Mouse (Mus musculus) E14TG2a.4 (cell line): ENCODE results near the gene Rps6ka5.

ENCODE experiments used
- H3K27me3 ChIP-seq: 2 replicates; pipeline ENCODE4 v1.6.1; 2014; ENCODE audit warnings: low read length, control low read depth; ENCODE audit not compliant: insufficient read depth
- H3K36me3 ChIP-seq: 2 replicates; pipeline ENCODE4 v1.6.1; 2014; ENCODE audit warnings: low read length, control low read depth; ENCODE audit not compliant: insufficient read depth
- H3K4me1 ChIP-seq: replicated peaks from 2 replicates; pipeline ENCODE4 v1.6.1; 2014; ENCODE audit warnings: low read depth, low read length, control low read depth
- H3K4me3 ChIP-seq: replicated peaks from 2 replicates; pipeline ENCODE4 v1.5.1; 2014; ENCODE audit warnings: mild to moderate bottlenecking, low read length
- H3K9me3 ChIP-seq: 2 replicates; pipeline ENCODE4 v1.6.1; 2014; ENCODE audit warnings: low read length, control low read depth
- CTCF ChIP-seq: conservative IDR thresholded peaks from 2 replicates; pipeline ENCODE4 v1.5.1; 2014; ENCODE audit warnings: low read length
- NANOG ChIP-seq: IDR thresholded peaks from 2 replicates; pipeline ENCODE4 v1.6.1; 2014; ENCODE audit warnings: borderline replicate concordance, low read length, mixed read lengths
- POU5F1 ChIP-seq: IDR thresholded peaks from 2 replicates; pipeline ENCODE4 v1.6.1; 2014; ENCODE audit warnings: low read length, borderline replicate concordance

Rps6ka5 gene

DNA sequence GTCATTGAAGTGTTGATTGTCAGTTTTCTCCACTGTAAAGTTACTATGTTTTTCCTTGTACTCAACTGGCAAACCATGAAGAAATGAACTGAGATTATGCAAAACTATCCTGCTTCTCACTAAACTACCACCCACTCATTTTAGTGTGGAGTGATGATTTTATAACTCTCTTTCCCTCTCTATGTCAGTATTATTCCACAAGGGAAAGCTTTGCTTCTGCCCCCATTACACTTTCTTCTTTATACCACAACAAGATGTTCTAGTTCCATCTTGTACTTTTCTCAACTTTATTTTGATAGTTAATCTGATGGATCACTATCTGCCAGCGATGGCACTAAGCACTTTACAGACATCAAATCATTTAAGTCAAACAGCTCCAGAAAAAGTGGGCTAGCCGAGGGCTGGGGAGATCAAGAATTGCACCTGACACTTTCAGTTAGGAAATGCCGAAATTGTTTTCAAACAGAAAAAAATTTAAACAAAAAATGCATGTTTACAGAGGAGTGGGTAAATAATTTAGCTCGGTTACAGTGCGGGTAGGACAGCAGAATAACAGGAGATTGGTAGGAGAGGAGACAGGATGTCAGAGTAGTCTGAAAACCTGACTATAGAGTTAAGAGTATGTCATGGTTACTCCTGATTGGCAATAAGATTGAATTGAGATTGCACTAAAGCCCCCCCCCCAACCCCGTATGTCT is 91.0 kb downstream of the Rps6ka5 start:
- Histone ChIP-seq H3K4me3 (no peak overlapping the region), H3K9me3 (no peaks in the 10 kb centered on the region), H3K27me3 (no peaks in the 10 kb centered on the region), H3K36me3 (no peaks in the 10 kb centered on the region), H3K4me1 (peaks cover 35% of the 10 kb centered on the region)
- TF ChIP-seq POU5F1 (no peak), CTCF (no peak), NANOG (no peak)

DNA sequence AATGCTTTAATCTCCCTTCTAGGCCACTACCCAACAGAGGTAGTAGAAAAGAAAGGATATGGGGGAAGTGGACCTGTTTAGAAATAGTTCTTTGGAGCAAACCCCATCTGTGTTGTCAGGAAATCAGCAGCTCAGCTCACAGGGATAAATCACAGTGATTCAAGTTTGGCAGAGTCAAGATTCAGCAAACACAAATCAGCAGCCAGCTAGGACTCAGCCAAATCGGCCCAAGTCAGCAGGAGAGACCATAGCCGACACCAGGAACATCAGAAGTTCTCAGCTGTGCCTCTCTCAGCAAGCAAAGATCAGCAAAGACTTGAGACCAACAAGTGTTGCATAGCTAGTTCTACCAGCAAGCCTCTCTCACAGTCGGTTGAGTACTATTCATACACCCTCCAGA is 93.6 kb downstream of the Rps6ka5 start:
- H3K4me1 ChIP-seq = peaks cover 26% of the 10 kb centered on the region
- TF ChIP-seq CTCF (no peak), NANOG (no peak), POU5F1 (no peak)
- H3K27me3 ChIP-seq = no peaks in the 10 kb centered on the region
- no peaks in the 10 kb centered on the region for H3K36me3 ChIP-seq
- no peaks in the 10 kb centered on the region for H3K9me3 ChIP-seq
- H3K4me3 ChIP-seq = no peak overlapping the region

DNA sequence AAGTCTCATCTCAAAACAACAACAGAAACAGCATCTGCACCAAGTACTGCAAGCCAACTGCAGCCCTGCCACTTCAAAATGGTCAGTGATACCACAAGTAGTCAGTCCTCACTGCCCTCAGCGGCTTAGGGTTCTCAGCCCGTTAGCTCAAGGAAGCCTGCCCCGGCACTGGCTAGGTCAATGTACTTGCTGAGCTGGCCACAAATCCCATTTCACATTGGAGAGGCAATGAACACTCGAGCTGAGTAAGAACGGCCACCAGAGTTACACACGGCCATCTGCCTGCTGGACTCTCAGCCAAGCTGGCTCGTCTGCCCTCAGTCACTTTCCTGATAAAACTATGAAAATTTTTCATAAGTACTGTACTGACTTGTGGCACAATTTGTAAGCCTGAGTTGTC is 95.5 kb downstream of the Rps6ka5 start:
- TF ChIP-seq NANOG (no peak), CTCF (no peak), POU5F1 (no peak)
- no peaks in the 10 kb centered on the region for H3K27me3 ChIP-seq

DNA sequence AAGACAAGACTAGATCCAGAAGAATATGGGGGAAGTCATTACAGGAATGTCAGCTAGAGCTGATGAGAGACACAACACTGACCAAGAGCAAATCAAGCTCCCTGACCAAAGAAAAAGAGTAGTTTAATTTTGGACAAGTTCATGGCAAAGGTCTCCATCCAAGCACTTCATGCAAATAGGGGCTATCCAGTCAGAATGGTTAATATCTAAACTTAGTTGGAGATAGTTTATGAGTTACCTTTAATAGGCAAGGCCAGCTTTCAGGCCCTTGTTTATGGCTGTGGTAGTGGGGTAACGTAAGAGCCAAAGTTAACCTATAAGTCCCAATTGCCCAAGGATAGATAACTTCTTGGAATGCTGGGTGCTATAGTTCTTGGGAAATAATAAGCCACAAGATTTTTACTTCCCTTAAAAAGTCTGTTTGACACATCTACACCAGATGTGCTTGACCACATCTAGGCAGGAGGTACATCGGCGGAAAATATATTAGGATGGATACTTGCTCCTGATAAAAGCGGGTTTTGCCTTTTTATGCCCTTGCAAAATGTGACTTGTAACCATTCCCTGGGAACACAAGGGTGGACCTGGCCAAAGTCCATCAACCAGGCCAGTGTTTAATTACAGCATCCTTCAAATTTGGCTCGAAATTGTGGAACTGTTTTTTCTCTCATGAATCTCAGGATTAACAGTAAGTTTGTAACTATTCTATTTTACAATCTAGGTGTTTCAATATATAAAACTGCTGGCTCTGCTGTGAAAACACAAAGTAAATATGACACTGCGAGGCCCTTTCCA is 97.5 kb downstream of the Rps6ka5 start:
- Histone ChIP-seq H3K9me3 (no peaks in the 10 kb centered on the region), H3K27me3 (no peaks in the 10 kb centered on the region), H3K4me3 (no peak overlapping the region), H3K36me3 (no peaks in the 10 kb centered on the region), H3K4me1 (no peaks in the 10 kb centered on the region; the same call in 1 of the 2 replicates)
- TF ChIP-seq NANOG = no peak

More for the DNA sequence above, 95.5 kb downstream of the Rps6ka5 start:
- peaks cover 7% of the 10 kb centered on the region for H3K4me1 ChIP-seq
- H3K36me3 ChIP-seq = no peaks in the 10 kb centered on the region
- no peaks in the 10 kb centered on the region for H3K9me3 ChIP-seq
- H3K4me3 ChIP-seq = no peak overlapping the region

- H3K4me3 ChIP-seq = no peak overlapping the region
- TF ChIP-seq POU5F1 (no peak), CTCF (no peak)
- no peaks in the 10 kb centered on the region for H3K27me3 ChIP-seq
- no peaks in the 10 kb centered on the region for H3K9me3 ChIP-seq
- no peaks in the 10 kb centered on the region; the same call in 1 of the 2 replicates for H3K4me1 ChIP-seq
- no peaks in the 10 kb centered on the region for H3K36me3 ChIP-seq
Observed at GRCm38 (mm10) chr12:100626991-100627677, 99.6 kb downstream of the Rps6ka5 start.

DNA sequence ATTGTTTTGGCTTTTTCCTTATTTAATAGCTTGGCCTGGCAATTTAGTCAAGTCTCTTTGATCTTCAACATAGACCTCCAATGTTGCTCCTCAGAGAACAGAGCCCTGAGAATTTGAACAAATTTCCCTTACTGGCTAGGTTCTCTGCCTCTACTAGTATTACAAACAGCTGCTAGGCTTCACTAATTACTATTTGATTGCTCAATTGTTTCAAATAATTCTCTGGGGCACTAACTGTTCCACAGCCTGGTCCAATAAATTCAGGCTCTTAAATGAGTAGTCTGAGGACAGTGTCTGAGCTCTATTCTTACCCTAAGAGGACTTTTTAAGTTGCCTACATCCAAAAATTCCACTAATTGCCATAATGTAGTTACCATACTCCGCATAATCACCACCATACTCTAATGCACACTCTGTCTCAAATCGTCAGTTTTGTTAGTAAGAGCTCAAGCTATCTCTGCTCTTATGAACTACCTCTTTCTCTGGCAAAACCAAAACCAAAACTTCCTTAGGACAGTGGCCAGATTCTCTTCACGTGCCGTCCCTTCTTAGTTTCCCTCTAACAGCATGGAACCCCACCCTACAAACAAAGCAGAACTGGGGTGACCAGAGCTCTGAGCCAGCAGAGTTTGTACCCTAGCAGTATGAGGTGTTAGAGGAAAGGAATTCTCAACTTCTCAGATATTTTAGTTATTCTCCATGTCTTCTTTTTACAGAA is 100.4 kb downstream of the Rps6ka5 start:
- Histone ChIP-seq H3K4me1 (no peaks in the 10 kb centered on the region; the same call in 1 of the 2 replicates), H3K36me3 (no peaks in the 10 kb centered on the region), H3K4me3 (no peak overlapping the region), H3K27me3 (no peaks in the 10 kb centered on the region), H3K9me3 (no peaks in the 10 kb centered on the region)
- no peak for TF ChIP-seq CTCF
- no peak for TF ChIP-seq POU5F1
- no peak for TF ChIP-seq NANOG

GRCm38 (mm10) chr12:100624854-100625447 is 101.8 kb downstream of the Rps6ka5 start:
- H3K36me3 ChIP-seq = no peaks in the 10 kb centered on the region
- no peaks in the 10 kb centered on the region for H3K27me3 ChIP-seq
- no peak overlapping the region for H3K4me3 ChIP-seq
- H3K4me1 ChIP-seq = no peaks in the 10 kb centered on the region; the same call in 1 of the 2 replicates
- no peak for TF ChIP-seq NANOG
- no peak for TF ChIP-seq POU5F1
- TF ChIP-seq CTCF = no peak
- no peaks in the 10 kb centered on the region for H3K9me3 ChIP-seq
